Mouse (Mus musculus): ENCODE data around the gene Rora. TPM values are rescaled to one million over a fixed set of nuclear protein-coding genes. Genes with fewer than 3 reads are reported as not detected.

Rora gene
- total and polyA plus RNA-seq, 2 experiments: 11.3 to 30.8 TPM

- WGBS: 92% methylated on average over 11 of the region's 11 CpGs
- H3K9ac ChIP-seq (ENCODE audit: low read depth, low read length): no peak overlapping the region
- no peaks in the 10 kb centered on the region for H3K27me3 ChIP-seq (ENCODE audit: control insufficient read depth, insufficient read depth, low read length)
- no peaks in the 10 kb centered on the region for H3K36me3 ChIP-seq (ENCODE audit: control insufficient read depth, insufficient read depth, low read length)
- TF ChIP-seq POLR2A (IDR thresholded peaks at IDR 0.05; ENCODE audit: extremely low read depth, insufficient read depth, low read length) (no peak), CTCF (IDR thresholded peaks at IDR 0.05; ENCODE audit: low read depth, low read length) (no peak)
- no peaks in the 10 kb centered on the region for H3K79me2 ChIP-seq (ENCODE audit: control insufficient read depth, insufficient read depth, low read length)
- H3K4me1 ChIP-seq (ENCODE audit: control insufficient read depth, insufficient read depth, low read length): no peaks in the 10 kb centered on the region
- no peak overlapping the region for H3K27ac ChIP-seq (replicated peaks; ENCODE audit: insufficient read depth, low read depth, low read length)
- no peak for DNase-seq (ENCODE audit: extremely low read depth, low read depth, low spot score)
- no peak overlapping the region for H3K4me3 ChIP-seq (ENCODE audit: insufficient read depth, low read depth, low read length)
These were observed 92.5 kb downstream of the Rora start for GRCm38 (mm10) chr9:68745931-68746646.

- WGBS: 23% methylated on average over 2 of the region's 2 CpGs
- DNase-seq (ENCODE audit: extremely low read depth, low read depth, low spot score): peak; percentile 55
These were observed 103.4 kb downstream of the Rora start for GRCm38 (mm10) chr9:68756976-68757375.

GRCm38 (mm10) chr9:68759324-68759723 is 105.7 kb downstream of the Rora start:
- 86% methylated on average over 8 of the region's 8 CpGs for WGBS
- H3K36me3 ChIP-seq (ENCODE audit: control insufficient read depth, insufficient read depth, low read length): no peaks in the 10 kb centered on the region
- H3K4me3 ChIP-seq (ENCODE audit: insufficient read depth, low read depth, low read length): no peak overlapping the region
- H3K79me2 ChIP-seq (ENCODE audit: control insufficient read depth, insufficient read depth, low read length): no peaks in the 10 kb centered on the region
- peaks cover 3% of the 10 kb centered on the region; the same call in 1 of the 2 replicates for H3K4me1 ChIP-seq (ENCODE audit: control insufficient read depth, insufficient read depth, low read length)
- H3K9ac ChIP-seq (ENCODE audit: low read depth, low read length): no peak overlapping the region
- no peak for DNase-seq (ENCODE audit: extremely low read depth, low read depth, low spot score)
- H3K27me3 ChIP-seq (ENCODE audit: control insufficient read depth, insufficient read depth, low read length): no peaks in the 10 kb centered on the region
- TF ChIP-seq CTCF (IDR thresholded peaks at IDR 0.05; ENCODE audit: low read depth, low read length) (peak; percentile 29; the same call in 1 of the 2 replicates), POLR2A (IDR thresholded peaks at IDR 0.05; ENCODE audit: extremely low read depth, insufficient read depth, low read length) (no peak)
- no peak overlapping the region for H3K27ac ChIP-seq (replicated peaks; ENCODE audit: insufficient read depth, low read depth, low read length)

More at GRCm38 (mm10) chr9:68756976-68757375, 103.4 kb downstream of the Rora start:
- TF ChIP-seq CTCF (IDR thresholded peaks at IDR 0.05; ENCODE audit: low read depth, low read length): no peak
- no peak for TF ChIP-seq POLR2A (IDR thresholded peaks at IDR 0.05; ENCODE audit: extremely low read depth, insufficient read depth, low read length)
- H3K36me3 ChIP-seq (ENCODE audit: control insufficient read depth, insufficient read depth, low read length): no peaks in the 10 kb centered on the region
- H3K27me3 ChIP-seq (ENCODE audit: control insufficient read depth, insufficient read depth, low read length): no peaks in the 10 kb centered on the region
- no peak overlapping the region for H3K27ac ChIP-seq (replicated peaks; ENCODE audit: insufficient read depth, low read depth, low read length)
- no peak overlapping the region for H3K9ac ChIP-seq (ENCODE audit: low read depth, low read length)
- H3K4me3 ChIP-seq (ENCODE audit: insufficient read depth, low read depth, low read length): no peak overlapping the region
- peaks cover 3% of the 10 kb centered on the region; the same call in 1 of the 2 replicates for H3K4me1 ChIP-seq (ENCODE audit: control insufficient read depth, insufficient read depth, low read length)
- H3K79me2 ChIP-seq (ENCODE audit: control insufficient read depth, insufficient read depth, low read length): no peaks in the 10 kb centered on the region

- Histone ChIP-seq H3K27ac (replicated peaks; ENCODE audit: insufficient read depth, low read depth, low read length) (no peak overlapping the region), H3K4me3 (ENCODE audit: insufficient read depth, low read depth, low read length) (no peak overlapping the region), H3K36me3 (ENCODE audit: control insufficient read depth, insufficient read depth, low read length) (no peaks in the 10 kb centered on the region), H3K27me3 (ENCODE audit: control insufficient read depth, insufficient read depth, low read length) (no peaks in the 10 kb centered on the region), H3K9ac (ENCODE audit: low read depth, low read length) (no peak overlapping the region), H3K79me2 (ENCODE audit: control insufficient read depth, insufficient read depth, low read length) (no peaks in the 10 kb centered on the region), H3K4me1 (ENCODE audit: control insufficient read depth, insufficient read depth, low read length) (peaks cover 3% of the 10 kb centered on the region; the same call in 1 of the 2 replicates)
- DNase-seq (ENCODE audit: extremely low read depth, low read depth, low spot score): no peak
- WGBS: 94% methylated on average over 4 of the region's 4 CpGs
- TF ChIP-seq POLR2A (IDR thresholded peaks at IDR 0.05; ENCODE audit: extremely low read depth, insufficient read depth, low read length) (no peak), CTCF (IDR thresholded peaks at IDR 0.05; ENCODE audit: low read depth, low read length) (no peak)
These were observed 106.7 kb downstream of the Rora start for GRCm38 (mm10) chr9:68760329-68760728.

GRCm38 (mm10) chr9:68760876-68761275 is 107.3 kb downstream of the Rora start:
- TF ChIP-seq CTCF (IDR thresholded peaks at IDR 0.05; ENCODE audit: low read depth, low read length): no peak
- TF ChIP-seq POLR2A (IDR thresholded peaks at IDR 0.05; ENCODE audit: extremely low read depth, insufficient read depth, low read length): no peak
- Histone ChIP-seq H3K36me3 (ENCODE audit: control insufficient read depth, insufficient read depth, low read length) (no peaks in the 10 kb centered on the region), H3K4me3 (ENCODE audit: insufficient read depth, low read depth, low read length) (no peak overlapping the region), H3K79me2 (ENCODE audit: control insufficient read depth, insufficient read depth, low read length) (no peaks in the 10 kb centered on the region), H3K27me3 (ENCODE audit: control insufficient read depth, insufficient read depth, low read length) (no peaks in the 10 kb centered on the region), H3K27ac (replicated peaks; ENCODE audit: insufficient read depth, low read depth, low read length) (no peak overlapping the region), H3K4me1 (ENCODE audit: control insufficient read depth, insufficient read depth, low read length) (peaks cover 3% of the 10 kb centered on the region; the same call in 1 of the 2 replicates), H3K9ac (ENCODE audit: low read depth, low read length) (no peak overlapping the region)
- no peak for DNase-seq (ENCODE audit: extremely low read depth, low read depth, low spot score)
- WGBS: 77% methylated on average over 3 of the region's 3 CpGs

DNA sequence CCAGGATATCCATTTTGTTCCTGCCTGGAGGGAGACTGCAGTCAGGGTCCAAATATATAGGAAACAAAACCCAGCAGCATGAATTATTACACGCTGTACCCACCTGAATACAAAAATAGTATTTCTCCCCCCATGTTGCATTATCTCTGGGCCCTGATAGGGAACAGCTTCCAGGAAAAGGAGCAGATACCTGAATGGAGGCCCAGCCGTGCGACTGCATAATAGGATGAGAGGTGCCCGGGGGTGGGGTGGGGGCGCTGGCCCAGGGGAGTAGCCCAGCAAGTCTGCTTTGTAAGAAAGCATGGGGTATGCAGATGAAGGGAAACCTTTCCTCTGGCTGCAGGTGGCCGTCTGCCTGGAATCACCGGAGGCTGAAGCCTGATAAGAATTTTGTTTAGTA is 108.1 kb downstream of the Rora start:
- Histone ChIP-seq H3K27ac (replicated peaks; ENCODE audit: insufficient read depth, low read depth, low read length) (no peak overlapping the region), H3K4me1 (ENCODE audit: control insufficient read depth, insufficient read depth, low read length) (peaks cover 1% of the 10 kb centered on the region; the same call in 1 of the 2 replicates), H3K4me3 (ENCODE audit: insufficient read depth, low read depth, low read length) (no peak overlapping the region), H3K79me2 (ENCODE audit: control insufficient read depth, insufficient read depth, low read length) (no peaks in the 10 kb centered on the region), H3K9ac (ENCODE audit: low read depth, low read length) (no peak overlapping the region), H3K36me3 (ENCODE audit: control insufficient read depth, insufficient read depth, low read length) (no peaks in the 10 kb centered on the region), H3K27me3 (ENCODE audit: control insufficient read depth, insufficient read depth, low read length) (no peaks in the 10 kb centered on the region)
- TF ChIP-seq CTCF (IDR thresholded peaks at IDR 0.05; ENCODE audit: low read depth, low read length) (no peak), POLR2A (IDR thresholded peaks at IDR 0.05; ENCODE audit: extremely low read depth, insufficient read depth, low read length) (no peak)
- 78% methylated on average over 7 of the region's 7 CpGs for WGBS
- DNase-seq (ENCODE audit: extremely low read depth, low read depth, low spot score): no peak
